Mouse (Mus musculus): ENCODE data around the gene Cpe. TPM values are rescaled to one million over a fixed set of nuclear protein-coding genes. Genes with fewer than 3 reads are reported as not detected.

Gene Cpe
- 79.2 TPM for polyA plus RNA-seq (2012; fragmentation: generic; extraction: Trizol)
- long read RNA-seq, experiment 1, transcript Cpe-201 (9 exons, 2,117 nt): major isoform, 147 of 166 reads
- long read RNA-seq, experiment 1, partial matches to known transcripts: 11 of 166 reads
- long read RNA-seq, experiment 1, other reads (novel, unspliced or antisense): 8 of 166 reads
- long read RNA-seq, experiment 2, transcript Cpe-201 (9 exons, 2,117 nt): major isoform, 798 of 815 reads
- long read RNA-seq, experiment 2, partial matches to known transcripts: 5 of 815 reads
- long read RNA-seq, experiment 2, other reads (novel, unspliced or antisense): 12 of 815 reads

GRCm38 (mm10) chr8:64692651-64693201 lies at the start of gene Cpe:
Cpe (minus strand) TSS chr8:64693054.
- peak within 1 kb of the TSS; percentile 94 for H3ac ChIP-seq (ENCODE audit: control insufficient read depth, insufficient read length, low read depth)
- H3K4me3 ChIP-seq (ENCODE audit: insufficient read depth, poor library complexity, severe bottlenecking): peak within 1 kb of the TSS; percentile 45
- peaks cover 4% of the 10 kb centered on the region for H3K36me3 ChIP-seq (ENCODE audit: control insufficient read depth, insufficient read depth)
- H3K79me3 ChIP-seq (ENCODE audit: low read depth): peaks cover 20% of the 10 kb centered on the region
- peaks cover 46% of the 10 kb centered on the region for H3K79me2 ChIP-seq (ENCODE audit: control insufficient read depth, insufficient read depth)
- no peaks in the 10 kb centered on the region for H3K27me3 ChIP-seq (ENCODE audit: control insufficient read depth, insufficient read depth, insufficient read length)
- TF ChIP-seq MYOD1 (IDR thresholded peaks at IDR 0.05; ENCODE audit: control insufficient read depth, insufficient read length, low read depth): no peak
- peak; percentile 95 for TF ChIP-seq CTCF (IDR thresholded peaks at IDR 0.05; ENCODE audit: control insufficient read depth, insufficient read depth, insufficient read length)

- Histone ChIP-seq H3K79me3 (ENCODE audit: low read depth) (no peaks in the 10 kb centered on the region), H3K27me3 (ENCODE audit: control insufficient read depth, insufficient read depth, insufficient read length) (no peaks in the 10 kb centered on the region)
- TF ChIP-seq CEBPB (IDR thresholded peaks at IDR 0.05; ENCODE audit: low read depth): no peak
- no peak for TF ChIP-seq FOSL1 (IDR thresholded peaks at IDR 0.05; ENCODE audit: insufficient read depth, low read length, poor library complexity, severe bottlenecking)
- no peak for TF ChIP-seq MYOD1 (IDR thresholded peaks at IDR 0.05; ENCODE audit: control insufficient read depth, insufficient read length, low read depth)
- TF ChIP-seq USF1 (IDR thresholded peaks at IDR 0.05; ENCODE audit: low read depth): no peak
- TF ChIP-seq MYOG (IDR thresholded peaks at IDR 0.05; ENCODE audit: control insufficient read depth, extremely low read depth, insufficient read length): no peak
- TF ChIP-seq MAX (IDR thresholded peaks at IDR 0.05): no peak
Measured at GRCm38 (mm10) chr8:64740547-64741211, 47.8 kb upstream of the Cpe start.

GRCm38 (mm10) chr8:64738916-64739315 lies 46.1 kb upstream of the Cpe start:
- no peaks in the 10 kb centered on the region for H3K79me2 ChIP-seq (ENCODE audit: control insufficient read depth, insufficient read depth)
- no peaks in the 10 kb centered on the region for H3K27me3 ChIP-seq (ENCODE audit: control insufficient read depth, insufficient read depth, insufficient read length)
- no peaks in the 10 kb centered on the region for H3K79me3 ChIP-seq (ENCODE audit: low read depth)
- H3K4me3 ChIP-seq (ENCODE audit: insufficient read depth, poor library complexity, severe bottlenecking): no peak overlapping the region
- peaks cover 10% of the 10 kb centered on the region for H3K36me3 ChIP-seq (ENCODE audit: control insufficient read depth, insufficient read depth)
- H3ac ChIP-seq (ENCODE audit: control insufficient read depth, insufficient read length, low read depth): no peak overlapping the region
- no peak for TF ChIP-seq CTCF (IDR thresholded peaks at IDR 0.05; ENCODE audit: control insufficient read depth, insufficient read depth, insufficient read length)
- TF ChIP-seq FOSL1 (IDR thresholded peaks at IDR 0.05; ENCODE audit: insufficient read depth, low read length, poor library complexity, severe bottlenecking): no peak
- TF ChIP-seq CEBPB (IDR thresholded peaks at IDR 0.05; ENCODE audit: low read depth): no peak
- no peak for TF ChIP-seq MYOG (IDR thresholded peaks at IDR 0.05; ENCODE audit: control insufficient read depth, extremely low read depth, insufficient read length)
- TF ChIP-seq USF1 (IDR thresholded peaks at IDR 0.05; ENCODE audit: low read depth): no peak
- TF ChIP-seq MAX (IDR thresholded peaks at IDR 0.05): no peak
- no peak for TF ChIP-seq MYOD1 (IDR thresholded peaks at IDR 0.05; ENCODE audit: control insufficient read depth, insufficient read length, low read depth)

More at GRCm38 (mm10) chr8:64740547-64741211, 47.8 kb upstream of the Cpe start:
- Histone ChIP-seq H3ac (ENCODE audit: control insufficient read depth, insufficient read length, low read depth) (no peak overlapping the region), H3K36me3 (ENCODE audit: control insufficient read depth, insufficient read depth) (peaks cover 13% of the 10 kb centered on the region), H3K4me3 (ENCODE audit: insufficient read depth, poor library complexity, severe bottlenecking) (no peak overlapping the region), H3K79me2 (ENCODE audit: control insufficient read depth, insufficient read depth) (no peaks in the 10 kb centered on the region)

GRCm38 (mm10) chr8:64736767-64737323 lies 44.0 kb upstream of the Cpe start:
- H3K36me3 ChIP-seq (ENCODE audit: control insufficient read depth, insufficient read depth): peaks cover 10% of the 10 kb centered on the region
- peaks cover 15% of the 10 kb centered on the region for H3K79me2 ChIP-seq (ENCODE audit: control insufficient read depth, insufficient read depth)
- no peak for TF ChIP-seq MYOD1 (IDR thresholded peaks at IDR 0.05; ENCODE audit: control insufficient read depth, insufficient read length, low read depth)
- TF ChIP-seq CTCF (IDR thresholded peaks at IDR 0.05; ENCODE audit: control insufficient read depth, insufficient read depth, insufficient read length): no peak
- no peak for TF ChIP-seq MAX (IDR thresholded peaks at IDR 0.05)
- no peak for TF ChIP-seq CEBPB (IDR thresholded peaks at IDR 0.05; ENCODE audit: low read depth)
- no peak for TF ChIP-seq MYOG (IDR thresholded peaks at IDR 0.05; ENCODE audit: control insufficient read depth, extremely low read depth, insufficient read length)
- no peak for TF ChIP-seq FOSL1 (IDR thresholded peaks at IDR 0.05; ENCODE audit: insufficient read depth, low read length, poor library complexity, severe bottlenecking)
- TF ChIP-seq USF1 (IDR thresholded peaks at IDR 0.05; ENCODE audit: low read depth): no peak
- no peak overlapping the region for H3K4me3 ChIP-seq (ENCODE audit: insufficient read depth, poor library complexity, severe bottlenecking)
- peaks cover 12% of the 10 kb centered on the region for H3K79me3 ChIP-seq (ENCODE audit: low read depth)
- no peak overlapping the region for H3ac ChIP-seq (ENCODE audit: control insufficient read depth, insufficient read length, low read depth)
- H3K27me3 ChIP-seq (ENCODE audit: control insufficient read depth, insufficient read depth, insufficient read length): no peaks in the 10 kb centered on the region

- Histone ChIP-seq H3K4me3 (ENCODE audit: insufficient read depth, poor library complexity, severe bottlenecking) (no peak overlapping the region), H3K36me3 (ENCODE audit: control insufficient read depth, insufficient read depth) (peaks cover 12% of the 10 kb centered on the region), H3ac (ENCODE audit: control insufficient read depth, insufficient read length, low read depth) (no peak overlapping the region), H3K27me3 (ENCODE audit: control insufficient read depth, insufficient read depth, insufficient read length) (no peaks in the 10 kb centered on the region), H3K79me2 (ENCODE audit: control insufficient read depth, insufficient read depth) (peaks cover 32% of the 10 kb centered on the region), H3K79me3 (ENCODE audit: low read depth) (peaks cover 28% of the 10 kb centered on the region)
- TF ChIP-seq CTCF (IDR thresholded peaks at IDR 0.05; ENCODE audit: control insufficient read depth, insufficient read depth, insufficient read length) (no peak), FOSL1 (IDR thresholded peaks at IDR 0.05; ENCODE audit: insufficient read depth, low read length, poor library complexity, severe bottlenecking) (no peak), CEBPB (IDR thresholded peaks at IDR 0.05; ENCODE audit: low read depth) (no peak), MAX (IDR thresholded peaks at IDR 0.05) (no peak), MYOD1 (IDR thresholded peaks at IDR 0.05; ENCODE audit: control insufficient read depth, insufficient read length, low read depth) (no peak), USF1 (IDR thresholded peaks at IDR 0.05; ENCODE audit: low read depth) (no peak), MYOG (IDR thresholded peaks at IDR 0.05; ENCODE audit: control insufficient read depth, extremely low read depth, insufficient read length) (no peak)
Measured at GRCm38 (mm10) chr8:64735161-64735560, 42.3 kb upstream of the Cpe start.

Measured in C2C12 (cell line).